Mouse (Mus musculus) embryonic facial prominence, embryonic 15.5 days (tissue): ENCODE measurements around the gene Rdh13. TPM values are rescaled to one million over a fixed set of nuclear protein-coding genes. Genes with fewer than 3 reads are reported as not detected.

Experiments
- ATAC-seq: fragments of 200-750 bp; cut with Nextera tagmentation; 2 replicates; pipeline ENCODE4 v1.8.0; 2017; ENCODE audit warnings: low read depth, moderate TSS enrichment; ENCODE audit not compliant: insufficient number of reproducible peaks, low FRiP score, low TSS enrichment
- H3K27ac ChIP-seq: fragments of 300-500 bp; sonication (generic); replicated peaks from 2 replicates; pipeline ENCODE4 v1.5.1; 2015; ENCODE audit warnings: mild to moderate bottlenecking, inconsistent platforms
- H3K27me3 ChIP-seq: fragments of 300-500 bp; sonication (generic); 2 replicates; pipeline ENCODE4 v1.6.1; 2015; ENCODE audit warnings: inconsistent platforms
- H3K36me3 ChIP-seq: fragments of 300-500 bp; sonication (generic); 2 replicates; pipeline ENCODE4 v1.6.1; 2015; ENCODE audit warnings: mild to moderate bottlenecking, inconsistent platforms
- H3K4me1 ChIP-seq: fragments of 300-500 bp; sonication (generic); 2 replicates; pipeline ENCODE4 v1.6.1; 2015; ENCODE audit warnings: inconsistent platforms
- H3K4me2 ChIP-seq: fragments of 300-500 bp; sonication (generic); replicated peaks from 2 replicates; pipeline ENCODE4 v1.6.1; 2015; ENCODE audit warnings: mild to moderate bottlenecking, inconsistent platforms
- H3K4me3 ChIP-seq: fragments of 300-500 bp; sonication (generic); replicated peaks from 2 replicates; pipeline ENCODE4 v1.5.1; 2015; ENCODE audit warnings: mild to moderate bottlenecking, inconsistent platforms
- H3K9ac ChIP-seq: fragments of 300-500 bp; sonication (generic); 2 replicates; pipeline ENCODE4 v1.6.1; 2015; ENCODE audit warnings: inconsistent platforms
- H3K9me3 ChIP-seq: fragments of 300-500 bp; sonication (generic); replicated peaks from 2 replicates; pipeline ENCODE4 v1.6.1; 2016; ENCODE audit warnings: inconsistent platforms
- WGBS: fragments of 180-500 bp; shearing (Covaris S2); methylation state at CpG from one replicate; pipeline ENCODE4 v1.1.7; 2015; 5-methylcytosine and 5-hydroxymethylcytosine counted together
- polyA plus RNA-seq: library from polyadenylated mRNA; unstranded; fragments of >200 nt; fragmentation: Nextera tagmentation; extraction: Ambion mirVana; gene quantifications from 2 replicates; pipeline ENCODE4 v1.2.1, GENCODE M21; 2015

The Rdh13 gene
- polyA plus RNA-seq, 1 experiment from 2014 or later = 25.3 TPM

GRCm38 (mm10) chr7:4470275-4471178, 25.1 kb upstream of the Rdh13 start:
- Histone ChIP-seq H3K36me3 (no peaks in the 10 kb centered on the region), H3K4me1 (peaks cover 11% of the 10 kb centered on the region), H3K4me3 (peak overlapping the region; percentile 41), H3K9ac (no peak overlapping the region), H3K9me3 (no peaks in the 10 kb centered on the region), H3K27me3 (peaks cover 37% of the 10 kb centered on the region), H3K4me2 (peak overlapping the region; percentile 83), H3K27ac (no peak overlapping the region; the same call in 1 of the 2 replicates)
- ATAC-seq = no peak
- 2% methylated on average over 35 of the region's 35 CpGs for WGBS

DNA sequence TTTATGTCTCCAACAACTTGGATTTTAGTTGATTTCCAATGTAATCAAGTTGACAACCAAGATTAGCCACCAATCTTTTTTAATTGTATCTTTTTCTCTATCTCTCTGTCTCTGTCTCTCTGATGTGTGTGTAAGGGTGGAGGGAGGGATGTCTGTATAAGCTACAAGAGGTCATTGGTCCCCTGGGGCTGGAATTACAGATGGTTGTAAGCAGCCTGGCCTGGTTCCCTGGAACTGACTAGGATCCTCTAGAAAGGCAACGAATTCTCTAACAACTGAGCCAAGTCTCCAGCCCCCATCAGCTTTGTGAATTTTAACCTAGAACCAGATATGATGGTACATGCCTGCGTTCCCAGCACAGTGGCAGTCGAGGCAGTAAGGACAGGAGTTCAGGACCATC, 22.4 kb upstream of the Rdh13 start:
- 63% methylated on average over 3 of the region's 3 CpGs for WGBS

GRCm38 (mm10) chr7:4464194-4464824, 18.9 kb upstream of the Rdh13 start:
- Histone ChIP-seq H3K27me3 (no peaks in the 10 kb centered on the region), H3K4me1 (no peaks in the 10 kb centered on the region; the same call in 1 of the 2 replicates), H3K4me2 (peak overlapping the region; percentile 29; the same call in 1 of the 2 replicates), H3K36me3 (no peaks in the 10 kb centered on the region), H3K27ac (peak overlapping the region; percentile 51), H3K4me3 (no peak overlapping the region), H3K9me3 (no peaks in the 10 kb centered on the region), H3K9ac (no peak overlapping the region)
- ATAC-seq = peak; percentile 76
- WGBS = 6% methylated on average over 10 of the region's 12 CpGs

More for the DNA sequence above, 22.4 kb upstream of the Rdh13 start:
- Histone ChIP-seq H3K4me1 (peaks cover 11% of the 10 kb centered on the region), H3K9ac (no peak overlapping the region), H3K4me2 (no peak overlapping the region), H3K9me3 (no peaks in the 10 kb centered on the region), H3K27me3 (peaks cover 16% of the 10 kb centered on the region), H3K4me3 (no peak overlapping the region), H3K36me3 (no peaks in the 10 kb centered on the region), H3K27ac (no peak overlapping the region)
- no peak for ATAC-seq

DNA sequence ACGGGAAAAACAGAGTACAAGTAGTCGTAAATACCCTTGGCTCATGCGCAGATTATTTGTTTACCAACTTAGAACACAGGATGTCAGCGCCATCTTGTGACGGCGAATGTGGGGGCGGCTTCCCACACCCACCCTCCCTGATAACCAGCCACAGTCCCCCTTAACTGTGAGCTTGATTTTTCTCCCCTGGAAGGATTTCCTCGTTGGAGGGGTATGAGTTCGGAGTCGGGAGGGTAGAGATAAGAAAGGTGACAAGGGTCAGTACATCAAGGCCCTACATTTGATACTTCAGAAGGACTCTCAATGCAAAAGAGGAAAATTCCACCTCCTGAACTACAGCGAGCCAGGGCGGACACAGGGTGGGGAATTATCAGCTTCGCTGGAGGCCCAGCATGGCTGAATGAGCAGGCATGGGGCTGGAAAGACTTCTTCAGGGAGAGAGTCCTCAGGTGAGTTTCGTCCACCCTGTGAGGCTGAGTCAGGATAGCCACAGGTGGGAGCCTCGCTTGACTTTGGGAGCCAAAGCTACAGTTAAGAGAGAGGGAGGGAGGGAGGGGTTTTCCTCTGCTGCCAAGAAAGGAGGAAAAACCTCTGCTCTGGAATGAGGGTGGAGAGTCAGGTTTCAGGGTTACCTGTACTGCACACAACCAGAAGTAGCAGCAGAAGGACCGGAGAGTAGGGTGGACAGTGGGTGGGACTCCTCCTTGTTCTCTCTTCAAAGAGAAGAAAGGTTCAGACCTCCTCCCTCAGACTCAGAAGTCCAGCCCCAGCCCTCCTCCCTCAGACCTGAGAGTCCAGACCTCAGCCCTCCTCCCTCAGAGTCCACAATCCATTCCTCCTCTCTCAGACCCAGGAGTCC, 15.4 kb upstream of the Rdh13 start, which contains the start of gene Eps8l1:
Eps8l1 (plus strand) TSS at position 99 of the 859 bp plus-strand sequence.
- Histone ChIP-seq H3K4me3 (peak within 1 kb of the TSS; percentile 30), H3K9me3 (no peaks in the 10 kb centered on the region), H3K4me2 (peak within 1 kb of the TSS; percentile 32), H3K9ac (no peak within 1 kb of the TSS), H3K4me1 (no peaks in the 10 kb centered on the region; the same call in 1 of the 2 replicates), H3K27ac (0 out of 2 replicates have a peak within 1 kb of the TSS, but pooled peaks have one; percentile 17), H3K36me3 (no peaks in the 10 kb centered on the region), H3K27me3 (no peaks in the 10 kb centered on the region)
- 58% methylated on average over 12 of the region's 16 CpGs for WGBS
- ATAC-seq = peak; percentile 30

GRCm38 (mm10) chr7:4452644-4453043, 7.2 kb upstream of the Rdh13 start:
- ATAC-seq = 0 out of 2 replicates have a peak, but pooled peaks have one; percentile 24

GRCm38 (mm10) chr7:4449211-4449610, 3.8 kb upstream of the Rdh13 start:
- no peak overlapping the region for H3K27ac ChIP-seq
- H3K4me1 ChIP-seq = peaks cover 5% of the 10 kb centered on the region
- H3K4me2 ChIP-seq = no peak overlapping the region
- H3K27me3 ChIP-seq = no peaks in the 10 kb centered on the region
- no peak for ATAC-seq
- H3K9me3 ChIP-seq = no peaks in the 10 kb centered on the region
- no peak overlapping the region for H3K4me3 ChIP-seq
- no peak overlapping the region for H3K9ac ChIP-seq
- whole genome bisulfite sequencing = 11% methylated on average over 2 of the region's 2 CpGs
- H3K36me3 ChIP-seq = no peaks in the 10 kb centered on the region

More at GRCm38 (mm10) chr7:4452644-4453043, 7.2 kb upstream of the Rdh13 start:
- Histone ChIP-seq H3K9ac (no peak overlapping the region), H3K27ac (no peak overlapping the region; the same call in 1 of the 2 replicates), H3K9me3 (no peaks in the 10 kb centered on the region), H3K27me3 (no peaks in the 10 kb centered on the region), H3K36me3 (no peaks in the 10 kb centered on the region), H3K4me2 (no peak overlapping the region), H3K4me3 (no peak overlapping the region), H3K4me1 (no peaks in the 10 kb centered on the region)
- 21% methylated on average over 4 of the region's 4 CpGs for WGBS

DNA sequence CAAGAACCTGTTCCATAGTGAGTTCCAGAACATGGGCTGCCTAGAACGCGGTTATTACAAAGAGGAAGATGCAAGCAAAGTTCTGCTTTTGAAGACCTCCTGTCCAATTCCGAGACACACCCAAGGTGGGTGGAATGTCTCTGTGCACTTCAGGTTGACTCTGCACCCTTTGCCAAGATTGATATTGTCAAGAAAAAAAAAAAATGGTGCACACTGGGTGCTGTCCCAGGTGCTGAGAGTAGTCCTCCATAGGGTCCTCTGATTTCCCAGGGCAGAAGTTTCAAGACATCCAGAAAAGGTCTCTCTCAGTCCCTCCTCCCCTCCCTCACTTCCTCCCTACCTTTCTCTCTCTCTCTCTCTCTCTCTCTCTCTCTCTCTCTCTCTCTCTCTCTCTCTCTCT, 3.0 kb upstream of the Rdh13 start:
- 84% methylated on average over 3 of the region's 3 CpGs for WGBS
- Histone ChIP-seq H3K9me3 (no peaks in the 10 kb centered on the region), H3K4me1 (peaks cover 8% of the 10 kb centered on the region), H3K36me3 (peaks cover 7% of the 10 kb centered on the region), H3K27me3 (no peaks in the 10 kb centered on the region), H3K9ac (no peak overlapping the region), H3K27ac (no peak overlapping the region), H3K4me3 (no peak overlapping the region), H3K4me2 (no peak overlapping the region)
- ATAC-seq = no peak

- no peaks in the 10 kb centered on the region for H3K27me3 ChIP-seq
- H3K36me3 ChIP-seq = peaks cover 20% of the 10 kb centered on the region
- H3K9ac ChIP-seq = no peak overlapping the region
- H3K9me3 ChIP-seq = no peaks in the 10 kb centered on the region
- H3K4me3 ChIP-seq = no peak overlapping the region
- no peak overlapping the region for H3K27ac ChIP-seq
- no peak overlapping the region for H3K4me2 ChIP-seq
- no peak for ATAC-seq
- peaks cover 8% of the 10 kb centered on the region for H3K4me1 ChIP-seq
- WGBS = 4% methylated on average over 1 of the region's 1 CpGs
Observed at GRCm38 (mm10) chr7:4447138-4447537, 1.7 kb upstream of the Rdh13 start.

GRCm38 (mm10) chr7:4440549-4440948, 4.9 kb downstream of the Rdh13 start:
- H3K27ac ChIP-seq = no peak overlapping the region
- H3K36me3 ChIP-seq = peaks cover 71% of the 10 kb centered on the region
- H3K9me3 ChIP-seq = no peaks in the 10 kb centered on the region
- no peak overlapping the region for H3K9ac ChIP-seq
- ATAC-seq = no peak
- no peak overlapping the region for H3K4me3 ChIP-seq
- H3K27me3 ChIP-seq = no peaks in the 10 kb centered on the region
- H3K4me2 ChIP-seq = no peak overlapping the region
- 90% methylated on average over 10 of the region's 10 CpGs for WGBS
- H3K4me1 ChIP-seq = peaks cover 8% of the 10 kb centered on the region

- no peak overlapping the region for H3K4me3 ChIP-seq
- H3K27ac ChIP-seq = no peak overlapping the region
- H3K27me3 ChIP-seq = no peaks in the 10 kb centered on the region
- no peaks in the 10 kb centered on the region for H3K4me1 ChIP-seq
- peaks cover 84% of the 10 kb centered on the region for H3K36me3 ChIP-seq
- H3K4me2 ChIP-seq = no peak overlapping the region
- no peak for ATAC-seq
- WGBS = 84% methylated on average over 2 of the region's 2 CpGs
- no peaks in the 10 kb centered on the region for H3K9me3 ChIP-seq
- no peak overlapping the region for H3K9ac ChIP-seq
Observed at GRCm38 (mm10) chr7:4437721-4438120, 7.7 kb downstream of the Rdh13 start.
